Mouse (Mus musculus): ENCODE measurements at regions not wholly inside any gene's neighbourhood (a gene's known extent, or its start where the extent isn't known, plus 50 kb on each side); places are given as distances from the start of the nearest gene placed in this dataset.

DNA sequence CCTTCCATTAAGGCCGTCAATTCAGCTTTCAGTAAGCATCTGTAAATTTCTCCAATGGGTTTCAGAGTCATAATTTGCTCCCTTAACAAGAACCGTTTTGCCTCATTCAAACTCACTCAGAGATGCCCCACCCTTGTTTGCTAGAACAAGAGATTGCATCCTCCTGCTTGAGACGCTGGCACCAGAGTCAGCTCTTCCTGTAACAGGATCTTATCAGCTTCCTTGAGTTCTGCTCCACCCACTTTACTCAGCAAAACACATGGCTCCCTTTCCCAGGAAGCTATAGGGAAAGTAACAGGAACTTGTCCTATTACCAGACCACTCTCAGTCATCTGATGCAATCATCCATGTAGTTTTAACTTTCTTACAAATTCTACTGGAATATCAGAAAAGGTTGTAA is 52.7 kb upstream of the Wscd1 start:
- Histone ChIP-seq H3K4me1 (no peaks in the 10 kb centered on the region), H3K9ac (no peak overlapping the region), H3K27me3 (no peaks in the 10 kb centered on the region), H3K9me3 (replicated peaks) (no peaks in the 10 kb centered on the region), H3K4me2 (no peak overlapping the region), H3K36me3 (no peaks in the 10 kb centered on the region), H3K27ac (no peak overlapping the region), H3K4me3 (replicated peaks) (no peak overlapping the region)
- WGBS, result 32% methylated on average over 3 of the region's 3 CpGs
- no peak for ATAC-seq (replicated peaks; ENCODE audit: low FRiP score)

- Histone ChIP-seq H3K4me1 (no peaks in the 10 kb centered on the region), H3K9ac (no peak overlapping the region), H3K36me3 (no peaks in the 10 kb centered on the region), H3K4me3 (replicated peaks) (no peak overlapping the region), H3K27ac (no peak overlapping the region), H3K4me2 (no peak overlapping the region), H3K27me3 (no peaks in the 10 kb centered on the region), H3K9me3 (replicated peaks) (no peaks in the 10 kb centered on the region)
- WGBS, result 92% methylated on average over 4 of the region's 4 CpGs
- no peak for ATAC-seq (replicated peaks; ENCODE audit: low FRiP score)
These were observed 50.9 kb upstream of the Wscd1 start for GRCm38 (mm10) chr11:71698836-71699235.
